Mouse (Mus musculus) urinary bladder, postnatal 10 days (tissue): ENCODE data around the gene Casr.

Experiments used
- DNase-seq: peaks from one replicate; pipeline ENCODE4 v3.0.0; 2022; ENCODE audit warnings: low spot score

Casr gene

DNA sequence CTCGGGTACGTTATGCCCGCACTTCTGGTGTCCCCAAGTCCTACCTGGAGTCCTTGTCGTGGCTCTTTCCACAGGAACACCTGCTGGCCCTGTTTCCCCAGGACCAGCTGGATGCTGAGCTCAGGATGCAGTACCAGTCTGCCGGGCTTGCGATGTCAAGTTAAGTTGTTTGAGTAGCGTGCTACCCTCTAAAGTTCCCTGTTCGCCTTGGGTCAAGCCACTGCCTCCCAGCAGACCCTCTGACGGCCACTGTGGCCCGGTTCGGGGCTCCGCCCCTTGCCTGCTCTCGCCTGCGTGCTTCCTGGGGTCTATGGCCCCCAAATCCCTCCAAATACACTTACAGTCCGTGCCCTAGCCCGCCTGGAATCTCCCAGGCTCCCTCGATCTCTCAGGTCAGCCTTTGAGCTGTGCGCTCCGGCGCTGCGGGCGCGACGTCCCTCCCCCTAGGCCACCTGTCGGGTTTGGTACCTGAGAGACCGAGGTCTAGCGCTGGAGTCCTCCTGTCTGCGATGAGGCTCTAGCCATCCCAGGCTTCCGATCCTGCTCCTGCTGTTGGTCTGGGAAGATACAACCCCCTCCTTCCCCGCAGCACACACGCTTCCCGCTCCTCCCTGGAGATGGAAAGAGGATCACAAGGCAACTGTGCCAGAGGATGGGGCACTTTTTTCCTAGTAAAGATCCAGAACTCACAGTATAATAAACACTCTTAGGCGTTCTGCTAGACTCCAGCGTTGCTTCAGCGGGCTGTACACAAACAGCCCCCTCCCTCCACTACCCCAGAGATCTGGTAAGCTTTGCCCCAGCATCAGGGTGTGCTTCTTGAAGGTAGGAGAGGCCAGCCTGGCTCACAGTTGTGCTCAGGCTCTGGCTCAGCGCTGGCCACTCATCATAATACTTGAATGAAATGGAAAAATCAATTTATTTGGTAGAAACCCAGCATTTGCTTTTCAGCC is at the start of gene Casr:
Gene Casr, minus strand, starts transcription at position 756 of the 953 bp plus-strand sequence.
- no peak for DNase-seq

DNA sequence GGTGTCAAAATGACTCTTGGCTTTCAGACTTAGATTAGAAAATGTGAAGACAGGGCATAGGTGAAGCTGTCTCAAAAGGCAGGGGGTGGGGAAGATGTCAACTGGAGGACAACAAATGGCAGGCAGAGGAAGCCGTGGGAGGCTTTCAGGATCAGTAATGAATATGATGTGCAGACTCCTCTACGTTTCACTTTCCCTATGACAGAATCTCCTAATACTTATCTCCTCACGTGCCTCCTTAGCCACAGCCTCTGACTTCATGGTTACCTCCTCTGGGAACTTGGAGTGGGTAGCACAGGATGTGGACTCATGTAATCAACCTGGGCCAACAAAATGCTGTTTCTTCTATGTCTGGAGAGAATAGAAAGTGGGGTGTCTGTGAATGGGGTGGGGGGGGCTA is 40.7 kb upstream of the Casr start:
- DNase-seq: no peak

DNA sequence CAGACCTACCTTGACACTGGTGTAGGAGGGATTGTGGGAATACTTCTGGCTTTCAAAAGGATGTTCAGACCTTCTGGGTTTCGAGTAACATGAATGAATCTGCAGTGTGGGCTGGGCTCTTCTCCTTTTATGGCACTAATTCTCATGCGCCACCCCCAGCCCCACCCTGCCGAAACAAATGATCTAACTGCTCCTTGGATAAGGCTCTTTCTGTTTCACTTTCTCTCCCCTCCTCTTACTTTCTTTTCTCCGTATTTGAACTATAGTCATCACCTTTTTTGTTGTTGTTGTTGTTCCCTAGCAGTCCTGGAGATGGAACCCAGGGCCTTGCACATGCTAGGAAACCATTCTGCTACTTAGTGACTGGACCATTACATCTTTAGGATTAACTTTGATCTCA is 36.3 kb upstream of the Casr start:
- DNase-seq: no peak

DNA sequence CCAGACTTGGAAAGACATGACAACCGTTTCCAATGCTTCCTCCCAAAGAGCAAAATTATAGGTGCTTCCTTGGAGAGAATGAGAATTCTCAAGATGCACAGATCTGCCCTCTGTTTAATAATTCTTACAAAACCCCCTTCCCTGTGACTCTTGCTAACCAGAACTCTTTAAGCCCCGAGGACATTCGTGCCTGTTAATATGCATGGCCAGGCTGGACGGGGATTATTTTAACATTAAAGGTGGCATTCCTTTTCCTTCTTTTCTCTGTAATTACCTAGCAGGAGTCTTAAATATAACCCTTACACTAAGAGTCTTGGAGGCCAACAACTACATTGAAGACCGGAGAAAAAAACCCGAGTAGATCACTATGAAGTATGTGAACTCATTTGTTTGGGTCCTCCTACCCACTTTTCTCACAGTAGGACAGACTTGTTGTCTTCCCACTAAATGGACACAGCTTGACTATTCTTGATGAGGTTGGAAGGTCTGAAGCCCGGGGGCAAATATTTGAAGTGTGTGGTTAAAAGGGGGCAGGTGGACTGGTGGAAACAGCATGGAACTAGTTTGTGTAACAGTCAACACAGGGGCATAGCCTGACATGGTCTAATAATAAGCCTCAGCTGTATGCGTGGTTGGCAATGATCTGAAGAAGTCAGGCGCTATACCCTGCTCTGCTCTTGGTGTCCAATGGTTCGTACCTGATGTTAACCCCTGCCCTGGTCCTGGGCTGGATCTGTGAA is 34.9 kb upstream of the Casr start:
- DNase-seq: no peak

GRCm38 (mm10) chr16:36589898-36590297 is 28.0 kb upstream of the Casr start:
- no peak for DNase-seq

DNA sequence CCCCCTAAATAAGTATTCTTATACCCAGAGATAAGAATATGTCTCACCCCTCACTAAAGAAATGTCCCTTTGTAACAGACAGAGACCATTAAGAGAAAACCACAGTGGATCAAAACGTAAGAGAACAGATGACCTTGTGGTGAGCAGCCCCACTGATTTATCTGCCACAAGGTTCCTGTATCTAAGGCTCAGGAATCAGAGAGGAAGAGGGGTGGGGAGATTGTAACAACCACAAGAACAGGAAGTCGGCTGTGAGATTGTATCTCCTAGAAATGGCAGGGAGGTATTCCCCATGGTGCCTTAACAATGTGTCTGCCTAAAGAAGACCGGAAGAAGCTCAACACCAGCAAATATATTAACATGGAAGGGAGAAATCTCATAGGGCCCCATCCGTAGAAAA is 26.0 kb upstream of the Casr start:
- no peak for DNase-seq

GRCm38 (mm10) chr16:36582073-36582472 is 20.1 kb upstream of the Casr start:
- DNase-seq: no peak

DNA sequence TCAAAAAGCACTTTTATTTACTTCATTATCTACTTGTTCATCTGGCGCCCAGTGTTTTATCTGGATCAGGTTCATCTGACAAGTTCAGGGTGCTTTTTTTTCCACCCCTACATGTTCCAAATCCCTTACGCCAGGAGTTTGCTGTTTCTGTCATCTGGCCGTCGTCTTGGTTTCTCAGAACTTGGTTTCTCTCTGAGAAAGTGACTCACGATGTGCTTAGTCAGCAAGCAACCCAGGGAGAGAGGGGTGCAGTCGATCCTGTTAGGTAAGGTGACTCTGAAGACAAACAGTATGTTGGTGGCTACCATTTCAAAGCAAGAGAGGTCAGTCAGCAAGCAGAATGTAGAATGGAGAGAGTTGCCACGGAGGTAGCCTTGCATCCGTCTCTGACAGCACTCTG is 10.0 kb upstream of the Casr start:
- no peak for DNase-seq

- no peak for DNase-seq
These were observed 2.4 kb downstream of the Casr start for GRCm38 (mm10) chr16:36559573-36559972.

- DNase-seq: no peak
These were observed 6.2 kb downstream of the Casr start for GRCm38 (mm10) chr16:36555672-36556165.

DNA sequence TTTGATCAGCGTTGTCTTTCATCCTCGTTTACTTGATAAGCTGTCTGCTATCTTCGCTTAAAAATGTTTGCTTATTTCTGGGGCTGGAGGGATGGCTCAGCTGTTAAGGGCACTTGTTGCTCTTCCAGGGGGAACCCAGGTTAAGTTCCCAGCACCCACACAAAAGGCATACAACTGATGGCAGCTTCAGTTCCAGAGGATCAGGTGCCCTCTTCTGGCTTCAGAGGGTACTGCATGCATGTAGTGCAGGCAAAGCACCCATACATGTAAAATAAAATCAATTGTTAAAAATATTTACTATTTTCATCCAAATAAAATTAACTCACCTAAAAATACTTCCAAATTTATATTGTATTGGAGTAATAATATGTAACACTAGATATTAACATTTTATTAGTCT is 8.3 kb downstream of the Casr start:
- no peak for DNase-seq

- DNase-seq: no peak
These were observed 16.6 kb downstream of the Casr start for GRCm38 (mm10) chr16:36545333-36545732.

DNA sequence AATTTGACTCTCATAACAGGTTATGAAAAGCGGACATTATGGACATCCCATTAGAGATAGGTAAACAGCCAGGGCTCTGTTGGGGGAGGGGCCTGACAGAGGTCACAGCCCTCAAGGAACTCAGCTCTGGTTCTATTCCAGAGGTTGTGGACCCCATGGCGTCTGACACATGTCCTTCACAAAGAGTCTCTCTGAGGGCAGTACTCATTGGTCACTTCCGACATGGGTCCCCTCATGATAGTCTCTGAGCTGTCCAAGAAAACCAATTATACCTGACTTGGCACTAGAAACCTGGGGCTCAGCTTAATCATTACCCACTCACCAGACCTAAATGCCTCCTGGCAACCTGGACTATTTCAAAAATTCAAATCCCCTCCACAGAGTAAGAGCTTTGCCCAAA is 18.9 kb downstream of the Casr start:
- DNase-seq: no peak

DNA sequence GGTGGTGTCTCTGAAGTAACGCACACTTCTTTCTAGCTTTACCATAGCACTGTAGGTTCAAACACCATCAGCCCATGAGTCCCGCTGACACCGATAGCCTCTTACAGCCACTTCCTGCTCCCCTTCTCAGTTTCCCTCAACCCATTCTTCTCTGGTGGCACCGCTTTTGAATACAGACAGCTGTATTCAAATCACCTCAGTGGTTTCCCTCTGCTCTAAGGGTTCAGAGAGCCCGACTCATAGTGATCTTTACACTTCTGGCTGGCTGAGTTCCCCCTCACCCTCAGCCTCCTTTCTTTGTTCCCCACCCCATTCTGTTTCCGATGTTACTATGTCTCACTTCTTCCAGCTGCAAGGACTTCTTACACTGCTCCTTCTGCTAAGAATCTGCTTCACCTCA is 21.1 kb downstream of the Casr start:
- DNase-seq: no peak

- no peak for DNase-seq
These were observed 28.8 kb downstream of the Casr start for GRCm38 (mm10) chr16:36532981-36533687.

- no peak for DNase-seq
These were observed 29.9 kb downstream of the Casr start for GRCm38 (mm10) chr16:36532046-36532445.

DNA sequence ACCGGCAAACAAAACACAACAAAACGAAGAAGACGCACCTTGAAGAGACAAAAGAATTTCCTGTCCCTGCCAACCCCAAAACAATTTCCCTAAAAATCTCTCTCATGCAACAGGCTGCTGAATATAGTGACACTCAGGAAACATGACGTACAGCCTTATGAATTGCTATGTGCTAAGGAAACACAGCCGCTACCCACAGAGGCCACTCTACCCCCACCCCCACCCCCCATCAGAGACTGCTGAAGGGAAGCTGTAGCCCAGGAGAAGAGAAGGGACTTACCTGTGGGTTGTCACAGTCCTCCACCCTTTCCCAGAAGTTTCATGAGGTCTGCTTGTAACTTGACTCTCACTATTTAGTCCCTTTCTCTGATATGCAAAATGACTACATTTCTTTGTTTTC is 30.3 kb downstream of the Casr start:
- DNase-seq: no peak

DNA sequence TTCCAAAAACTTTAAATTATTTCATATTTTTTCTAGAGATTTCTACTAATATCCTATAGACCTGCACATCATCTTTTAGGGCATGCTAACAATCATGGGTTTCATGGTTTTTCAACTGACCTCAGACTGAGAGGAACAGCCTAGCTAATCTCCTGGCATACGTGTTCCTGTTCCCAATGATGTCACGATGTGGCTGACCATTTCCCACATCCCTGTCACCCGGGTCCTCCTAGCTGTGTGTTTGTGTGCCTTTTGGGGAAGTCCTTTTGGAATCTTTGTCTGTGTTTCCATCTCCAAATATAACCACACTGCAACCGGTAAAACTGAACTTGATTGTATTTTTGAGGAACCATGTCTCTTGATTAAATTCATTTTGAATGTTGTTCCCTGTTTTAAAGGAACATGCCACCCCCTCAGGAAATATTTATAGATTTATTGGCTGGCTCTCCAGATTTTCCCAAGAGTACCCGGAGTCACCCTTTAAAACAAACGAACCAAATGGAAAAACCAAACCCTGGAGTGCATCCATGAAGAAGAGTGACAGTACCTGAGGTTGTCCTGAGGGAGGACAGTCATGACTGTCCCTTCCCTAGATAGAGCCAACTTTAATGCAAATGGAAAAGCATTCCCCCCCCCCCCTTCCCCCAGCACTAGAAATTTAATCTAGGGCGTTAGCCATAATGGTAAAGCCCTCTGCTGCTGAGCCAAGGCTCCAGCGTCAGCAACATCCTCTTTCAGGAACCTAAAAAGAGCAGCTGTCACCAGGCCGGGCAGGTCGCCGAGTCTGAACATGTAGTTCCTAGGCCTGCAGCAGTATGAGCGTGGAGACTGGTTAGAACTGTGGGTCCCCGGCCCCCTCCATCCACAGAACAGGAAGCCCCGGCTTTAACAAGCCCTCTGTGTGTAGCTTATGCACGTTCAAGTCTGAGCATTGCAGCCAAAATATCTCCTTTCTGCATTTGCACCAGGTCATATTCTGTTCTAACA is 31.1 kb downstream of the Casr start:
- no peak for DNase-seq

- no peak for DNase-seq
These were observed 33.1 kb downstream of the Casr start for GRCm38 (mm10) chr16:36528822-36529221.

GRCm38 (mm10) chr16:36526596-36527282 is 35.2 kb downstream of the Casr start:
- DNase-seq: no peak

- no peak for DNase-seq
These were observed 38.8 kb downstream of the Casr start for GRCm38 (mm10) chr16:36523095-36523494.
